12 mouse cellular contexts compared by ENCODE assay signal in genomic region chr17:66944498-66944897, GRCm38 (mm10).
A peak's percentile ranks its signal among the peaks of the same experiment; 100 is the strongest.
DNase-seq lines count a peak whose midpoint lies in the region.
"Had no signal": no experiment of that assay in that cellular context is flagged by ENCODE, and none has a peak within 500 bp of the region (broad histone marks: within the 10 kb centered on the region; RNA-seq: fewer than 3 reads in every experiment).

No protein-coding gene starts in this region.

- peak; percentile 7 to 13 for DNase-seq in heart, adult 9 months (ENCODE audit: low spot score in 2 of 2)
- no peak for DNase-seq in heart, postnatal 36 days
- peak; percentile 40 for DNase-seq in right cerebral cortex, adult 18-20 months
- no peak for DNase-seq in right cerebral cortex, postnatal 25 days
- peak; percentile 11 to 28 for DNase-seq in cerebellum, postnatal 14 days
- peak; percentile 69 for DNase-seq in telencephalon, adult 2 months (ENCODE audit: low read depth, low spot score)
- no peak for DNase-seq in kidney, adult 18-20 months
- DNase-seq: adrenal gland, postnatal 10 days; gastrocnemius, postnatal 10 days; kidney, postnatal 25 days; lung, postnatal 10 days; thymus, postnatal 25 days had no signal

- intact Hi-C loops in heart, postnatal 36 days (cut with DNase I): no loop called here

Comparison
In these comparisons a context has a peak if more than half of its experiments do, and no peak if none do; other contexts are left out.
1. DNase-seq: peak in heart, adult 9 months (2 of 2), right cerebral cortex, adult 18-20 months (single experiment), cerebellum, postnatal 14 days (2 of 2) and telencephalon, adult 2 months (single experiment); none in heart, postnatal 36 days (0 of 2), right cerebral cortex, postnatal 25 days (single experiment) and kidney, adult 18-20 months (single experiment).